Mouse (Mus musculus): ENCODE results near the gene Vwc2. TPM values are rescaled to one million over a fixed set of nuclear protein-coding genes. Genes with fewer than 3 reads are reported as not detected.

The Vwc2 gene
- polyA plus RNA-seq, 1 experiment from 2014 or later, result 1.4 TPM

- 1% methylated on average over 34 of the region's 34 CpGs for WGBS
- DNase-seq (ENCODE audit: low spot score), result no peak
- H3K36me3 ChIP-seq (replicated peaks; ENCODE audit: control insufficient read depth, insufficient read depth, low read depth, low read length), result no peaks in the 10 kb centered on the region
- H3K27me3 ChIP-seq (ENCODE audit: control insufficient read depth, insufficient read depth, low read length), result peaks cover 37% of the 10 kb centered on the region
- H3K4me3 ChIP-seq (ENCODE audit: low read depth, low read length), result peak overlapping the region; percentile 50
- no peak overlapping the region for H3K27ac ChIP-seq (replicated peaks; ENCODE audit: low read depth, low read length)
- H3K4me1 ChIP-seq (ENCODE audit: control insufficient read depth, insufficient read depth, low read length), result peaks cover 2% of the 10 kb centered on the region
- peak overlapping the region; percentile 25; the same call in 1 of the 2 replicates for H3K9ac ChIP-seq (replicated peaks; ENCODE audit: low read length)
- peak overlapping the region; percentile 96 for H3K4me2 ChIP-seq (ENCODE audit: low read depth, low read length)
- no peaks in the 10 kb centered on the region for H3K9me3 ChIP-seq (replicated peaks; ENCODE audit: control insufficient read depth, low read length)
- ATAC-seq (replicated peaks; ENCODE audit: insufficient number of reproducible peaks, low FRiP score, low TSS enrichment, low read depth), result peak; percentile 27
Measured at GRCm38 (mm10) chr11:11114234-11115030, 409 bp downstream of the Vwc2 start.

- H3K9me3 ChIP-seq (replicated peaks; ENCODE audit: control insufficient read depth, low read length), result no peaks in the 10 kb centered on the region
- under 1% methylated on average over 17 of the region's 17 CpGs for WGBS
- H3K9ac ChIP-seq (replicated peaks; ENCODE audit: low read length), result no peak overlapping the region; the same call in 1 of the 2 replicates
- ATAC-seq (replicated peaks; ENCODE audit: insufficient number of reproducible peaks, low FRiP score, low TSS enrichment, low read depth) (no peak; the same call in 1 of the 2 replicates), DNase-seq (ENCODE audit: low spot score) (no peak)
- H3K36me3 ChIP-seq (replicated peaks; ENCODE audit: control insufficient read depth, insufficient read depth, low read depth, low read length), result no peaks in the 10 kb centered on the region
- peaks cover 37% of the 10 kb centered on the region for H3K27me3 ChIP-seq (ENCODE audit: control insufficient read depth, insufficient read depth, low read length)
- H3K4me2 ChIP-seq (ENCODE audit: low read depth, low read length), result peak overlapping the region; percentile 96
- H3K4me3 ChIP-seq (ENCODE audit: low read depth, low read length), result peak overlapping the region; percentile 50
- peaks cover 2% of the 10 kb centered on the region for H3K4me1 ChIP-seq (ENCODE audit: control insufficient read depth, insufficient read depth, low read length)
- H3K27ac ChIP-seq (replicated peaks; ENCODE audit: low read depth, low read length), result no peak overlapping the region
Measured at GRCm38 (mm10) chr11:11115031-11115647, 1.1 kb downstream of the Vwc2 start.

- H3K27me3 ChIP-seq (ENCODE audit: control insufficient read depth, insufficient read depth, low read length), result peaks cover 37% of the 10 kb centered on the region
- H3K4me1 ChIP-seq (ENCODE audit: control insufficient read depth, insufficient read depth, low read length), result peaks cover 2% of the 10 kb centered on the region
- whole genome bisulfite sequencing, result under 1% methylated on average over 89 of the region's 93 CpGs
- H3K27ac ChIP-seq (replicated peaks; ENCODE audit: low read depth, low read length), result no peak overlapping the region
- peak overlapping the region; percentile 54 for H3K9ac ChIP-seq (replicated peaks; ENCODE audit: low read length)
- H3K9me3 ChIP-seq (replicated peaks; ENCODE audit: control insufficient read depth, low read length), result no peaks in the 10 kb centered on the region
- H3K4me2 ChIP-seq (ENCODE audit: low read depth, low read length), result peak overlapping the region; percentile 96
- ATAC-seq (replicated peaks; ENCODE audit: insufficient number of reproducible peaks, low FRiP score, low TSS enrichment, low read depth) (peak; percentile 75), DNase-seq (ENCODE audit: low spot score) (peak; percentile 55)
- peak overlapping the region; percentile 50 for H3K4me3 ChIP-seq (ENCODE audit: low read depth, low read length)
- H3K36me3 ChIP-seq (replicated peaks; ENCODE audit: control insufficient read depth, insufficient read depth, low read depth, low read length), result no peaks in the 10 kb centered on the region
Measured at GRCm38 (mm10) chr11:11115648-11116590, 1.9 kb downstream of the Vwc2 start.

- Histone ChIP-seq H3K36me3 (replicated peaks; ENCODE audit: control insufficient read depth, insufficient read depth, low read depth, low read length) (no peaks in the 10 kb centered on the region), H3K27me3 (ENCODE audit: control insufficient read depth, insufficient read depth, low read length) (peaks cover 37% of the 10 kb centered on the region), H3K9ac (replicated peaks; ENCODE audit: low read length) (no peak overlapping the region), H3K9me3 (replicated peaks; ENCODE audit: control insufficient read depth, low read length) (no peaks in the 10 kb centered on the region), H3K27ac (replicated peaks; ENCODE audit: low read depth, low read length) (no peak overlapping the region), H3K4me2 (ENCODE audit: low read depth, low read length) (0 out of 2 replicates have a peak overlapping the region, but pooled peaks have one; percentile 6), H3K4me1 (ENCODE audit: control insufficient read depth, insufficient read depth, low read length) (peaks cover 2% of the 10 kb centered on the region), H3K4me3 (ENCODE audit: low read depth, low read length) (no peak overlapping the region; the same call in 1 of the 2 replicates)
- 7% methylated on average over 3 of the region's 3 CpGs for WGBS
- DNase-seq (ENCODE audit: low spot score), result no peak
- no peak for ATAC-seq (replicated peaks; ENCODE audit: insufficient number of reproducible peaks, low FRiP score, low TSS enrichment, low read depth)
Measured at GRCm38 (mm10) chr11:11116736-11117135, 2.7 kb downstream of the Vwc2 start.

- 83% methylated on average over 4 of the region's 4 CpGs for WGBS
- Histone ChIP-seq H3K4me3 (ENCODE audit: low read depth, low read length) (no peak overlapping the region), H3K4me1 (ENCODE audit: control insufficient read depth, insufficient read depth, low read length) (no peaks in the 10 kb centered on the region), H3K27me3 (ENCODE audit: control insufficient read depth, insufficient read depth, low read length) (no peaks in the 10 kb centered on the region), H3K36me3 (replicated peaks; ENCODE audit: control insufficient read depth, insufficient read depth, low read depth, low read length) (no peaks in the 10 kb centered on the region), H3K4me2 (ENCODE audit: low read depth, low read length) (no peak overlapping the region), H3K9me3 (replicated peaks; ENCODE audit: control insufficient read depth, low read length) (no peaks in the 10 kb centered on the region), H3K9ac (replicated peaks; ENCODE audit: low read length) (no peak overlapping the region), H3K27ac (replicated peaks; ENCODE audit: low read depth, low read length) (no peak overlapping the region)
- DNase-seq (ENCODE audit: low spot score), result no peak
- no peak for ATAC-seq (replicated peaks; ENCODE audit: insufficient number of reproducible peaks, low FRiP score, low TSS enrichment, low read depth)
Measured at GRCm38 (mm10) chr11:11122866-11123265, 8.8 kb downstream of the Vwc2 start.

GRCm38 (mm10) chr11:11131414-11132077, 17.5 kb downstream of the Vwc2 start:
- H3K4me2 ChIP-seq (ENCODE audit: low read depth, low read length), result no peak overlapping the region
- 57% methylated on average over 14 of the region's 14 CpGs for WGBS
- no peak for ATAC-seq (replicated peaks; ENCODE audit: insufficient number of reproducible peaks, low FRiP score, low TSS enrichment, low read depth)
- H3K9me3 ChIP-seq (replicated peaks; ENCODE audit: control insufficient read depth, low read length), result no peaks in the 10 kb centered on the region
- H3K4me1 ChIP-seq (ENCODE audit: control insufficient read depth, insufficient read depth, low read length), result no peaks in the 10 kb centered on the region
- H3K27ac ChIP-seq (replicated peaks; ENCODE audit: low read depth, low read length), result no peak overlapping the region
- no peaks in the 10 kb centered on the region for H3K36me3 ChIP-seq (replicated peaks; ENCODE audit: control insufficient read depth, insufficient read depth, low read depth, low read length)
- no peak overlapping the region for H3K4me3 ChIP-seq (ENCODE audit: low read depth, low read length)
- peak; percentile 77 for DNase-seq (ENCODE audit: low spot score)
- no peak overlapping the region for H3K9ac ChIP-seq (replicated peaks; ENCODE audit: low read length)
- no peaks in the 10 kb centered on the region for H3K27me3 ChIP-seq (ENCODE audit: control insufficient read depth, insufficient read depth, low read length)

- Histone ChIP-seq H3K9ac (replicated peaks; ENCODE audit: low read length) (no peak overlapping the region), H3K9me3 (replicated peaks; ENCODE audit: control insufficient read depth, low read length) (no peaks in the 10 kb centered on the region), H3K4me2 (ENCODE audit: low read depth, low read length) (no peak overlapping the region), H3K36me3 (replicated peaks; ENCODE audit: control insufficient read depth, insufficient read depth, low read depth, low read length) (no peaks in the 10 kb centered on the region), H3K4me1 (ENCODE audit: control insufficient read depth, insufficient read depth, low read length) (no peaks in the 10 kb centered on the region), H3K4me3 (ENCODE audit: low read depth, low read length) (no peak overlapping the region), H3K27ac (replicated peaks; ENCODE audit: low read depth, low read length) (no peak overlapping the region), H3K27me3 (ENCODE audit: control insufficient read depth, insufficient read depth, low read length) (no peaks in the 10 kb centered on the region)
- DNase-seq (ENCODE audit: low spot score), result no peak
- no peak for ATAC-seq (replicated peaks; ENCODE audit: insufficient number of reproducible peaks, low FRiP score, low TSS enrichment, low read depth)
Measured at GRCm38 (mm10) chr11:11140622-11141021, 26.6 kb downstream of the Vwc2 start.
